Mouse (Mus musculus) heart, adult 2 months (tissue): Measurements from ENCODE around the gene Dock11.

ENCODE experiments used
- CTCF ChIP-seq: fragments of 200-600 bp; IDR thresholded peaks from 2 replicates; pipeline ENCODE4 v1.8.1; 2022; ENCODE audit warnings: antibody characterized with exemption, mild to moderate bottlenecking, moderate library complexity
- POLR2A ChIP-seq: fragments of 200-500 bp; IDR thresholded peaks from 2 replicates; pipeline ENCODE4 v1.6.1; 2011; ENCODE audit warnings: mild to moderate bottlenecking, low read depth, low read length, control low read depth; ENCODE audit not compliant: insufficient read depth

DNA sequence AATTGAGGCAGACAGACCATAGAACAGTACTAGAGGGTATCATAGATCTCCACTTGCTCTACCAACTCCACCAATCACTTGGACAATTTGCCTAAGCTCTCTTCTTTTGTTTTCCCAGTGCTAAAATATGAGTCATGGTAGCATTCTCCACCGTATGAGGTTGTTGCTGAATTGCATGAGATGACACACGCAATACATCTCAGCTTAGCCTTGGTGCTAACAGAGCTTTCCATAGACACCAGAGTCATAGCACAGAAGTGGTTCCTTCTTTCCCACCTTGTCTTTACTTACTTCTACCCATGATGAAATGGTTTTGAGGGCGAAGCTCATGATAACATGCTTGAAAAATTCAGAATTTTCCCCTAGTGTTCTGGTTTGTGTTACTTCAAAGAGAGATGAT lies 33.3 kb downstream of the Dock11 start:
- TF ChIP-seq CTCF: no peak
- no peak for TF ChIP-seq POLR2A
